Mouse (Mus musculus): Measurements from ENCODE around the gene Zfp575. TPM values are rescaled to one million over a fixed set of nuclear protein-coding genes. Genes with fewer than 3 reads are reported as not detected.
A peak's percentile ranks its signal among the peaks of the same experiment; 100 is the strongest.
"Not testable (repeated sequence)": the region's sequence is repeated elsewhere in the genome, so short reads cannot be mapped to it uniquely, and the experiment has no call there.

Zfp575 gene
- total and polyA plus RNA-seq, 3 experiments = 0.05 TPM; not detected in 2

GRCm38 (mm10) chr7:24628685-24629610, 41.5 kb upstream of the Zfp575 start:
- H3K4me1 ChIP-seq (ENCODE audit: insufficient read depth, low read depth, low read length) = no peaks in the 10 kb centered on the region
- DNase-seq (ENCODE audit: low spot score) (peak; percentile 28), ATAC-seq (ENCODE audit: extremely low read depth, insufficient number of reproducible peaks, low FRiP score, poor library complexity, severe bottlenecking) (no peak)
- H3K4me3 ChIP-seq (ENCODE audit: low read depth, low read length) = no peak overlapping the region
- TF ChIP-seq GATA2 (IDR thresholded peaks at IDR 0.05; ENCODE audit: borderline replicate concordance, low read depth, low read length) (no peak), POLR2AphosphoS5 (IDR thresholded peaks at IDR 0.05; ENCODE audit: insufficient replicate concordance, low read depth, low read length) (no peak), GATA1 (IDR thresholded peaks at IDR 0.05; ENCODE audit: borderline replicate concordance, low read length) (no peak), TAL1 (conservative IDR thresholded peaks at IDR 0.05; ENCODE audit: low read depth, low read length) (no peak), CTCF (IDR thresholded peaks at IDR 0.05; ENCODE audit: low read depth, low read length) (no peak)
- H3K36me3 ChIP-seq (replicated peaks) = peaks cover 23% of the 10 kb centered on the region
- H3K27me3 ChIP-seq (ENCODE audit: insufficient read depth, low read length) = no peaks in the 10 kb centered on the region
- H3K9me3 ChIP-seq (replicated peaks) = no peaks in the 10 kb centered on the region; the same call in 1 of the 2 replicates

DNA sequence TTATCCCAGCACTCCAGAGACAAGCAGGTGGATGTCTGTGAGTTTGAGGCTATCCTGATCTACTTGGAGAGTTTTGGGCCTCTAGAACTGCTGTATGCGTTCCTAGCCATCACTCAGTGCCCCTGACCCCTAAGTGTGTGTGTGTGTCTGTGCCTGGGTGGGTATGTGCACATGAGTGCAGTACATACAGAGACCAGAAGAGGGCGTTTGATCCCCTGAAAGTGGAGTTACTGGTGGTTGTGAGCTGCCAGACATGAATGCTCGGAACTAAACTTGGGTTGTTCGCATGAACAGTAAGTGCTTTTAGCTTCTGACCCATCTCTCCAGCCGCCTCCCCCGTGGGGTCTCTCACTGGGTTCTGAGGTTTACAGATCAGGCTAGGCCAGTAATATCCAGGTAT, 35.5 kb upstream of the Zfp575 start:
- no peak for ATAC-seq (ENCODE audit: extremely low read depth, insufficient number of reproducible peaks, low FRiP score, poor library complexity, severe bottlenecking)
- TF ChIP-seq POLR2AphosphoS5 (IDR thresholded peaks at IDR 0.05; ENCODE audit: insufficient replicate concordance, low read depth, low read length) (no peak), GATA2 (IDR thresholded peaks at IDR 0.05; ENCODE audit: borderline replicate concordance, low read depth, low read length) (no peak), GATA1 (IDR thresholded peaks at IDR 0.05; ENCODE audit: borderline replicate concordance, low read length) (no peak), TAL1 (conservative IDR thresholded peaks at IDR 0.05; ENCODE audit: low read depth, low read length) (no peak), CTCF (IDR thresholded peaks at IDR 0.05; ENCODE audit: low read depth, low read length) (no peak)
- H3K27me3 ChIP-seq (ENCODE audit: insufficient read depth, low read length) = no peaks in the 10 kb centered on the region; the same call in 1 of the 2 replicates

DNA sequence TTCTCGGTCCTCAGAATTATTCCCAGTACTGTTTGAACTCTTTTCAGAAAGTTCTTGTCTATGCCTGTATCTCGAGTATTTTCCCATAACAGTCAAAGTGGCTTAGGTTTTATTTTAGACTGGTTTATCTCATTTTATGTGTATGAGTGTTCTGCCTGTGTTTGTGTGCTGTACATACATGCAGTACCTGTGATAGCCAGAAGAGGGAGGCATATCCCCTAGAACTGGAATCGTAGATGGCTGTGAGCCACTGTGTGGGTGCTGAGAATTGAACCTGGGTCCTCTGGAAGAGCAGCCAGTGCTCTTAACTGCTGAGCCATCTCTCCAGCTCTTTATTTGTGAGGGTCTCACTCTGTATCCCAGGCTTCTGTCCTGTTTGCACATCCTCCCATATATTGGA, 33.8 kb upstream of the Zfp575 start:
- Histone ChIP-seq H3K4me1 (ENCODE audit: insufficient read depth, low read depth, low read length) (peaks cover 4% of the 10 kb centered on the region; the same call in 1 of the 2 replicates), H3K4me3 (ENCODE audit: low read depth, low read length) (no peak overlapping the region), H3K27me3 (ENCODE audit: insufficient read depth, low read length) (no peaks in the 10 kb centered on the region; the same call in 1 of the 2 replicates), H3K9me3 (replicated peaks) (no peaks in the 10 kb centered on the region; the same call in 1 of the 2 replicates), H3K36me3 (replicated peaks) (peaks cover 67% of the 10 kb centered on the region)
- TF ChIP-seq CTCF (IDR thresholded peaks at IDR 0.05; ENCODE audit: low read depth, low read length) (peak; percentile 21; the same call in 1 of the 2 replicates), GATA2 (IDR thresholded peaks at IDR 0.05; ENCODE audit: borderline replicate concordance, low read depth, low read length) (no peak)
- DNase-seq (ENCODE audit: low spot score) (no peak), ATAC-seq (ENCODE audit: extremely low read depth, insufficient number of reproducible peaks, low FRiP score, poor library complexity, severe bottlenecking) (no peak)

More for the DNA sequence above, 35.5 kb upstream of the Zfp575 start:
- no peaks in the 10 kb centered on the region; the same call in 1 of the 2 replicates for H3K9me3 ChIP-seq (replicated peaks)
- no peak overlapping the region for H3K4me3 ChIP-seq (ENCODE audit: low read depth, low read length)
- H3K4me1 ChIP-seq (ENCODE audit: insufficient read depth, low read depth, low read length) = peaks cover 4% of the 10 kb centered on the region; the same call in 1 of the 2 replicates
- peaks cover 60% of the 10 kb centered on the region for H3K36me3 ChIP-seq (replicated peaks)
- DNase-seq (ENCODE audit: low spot score) = no peak

DNA sequence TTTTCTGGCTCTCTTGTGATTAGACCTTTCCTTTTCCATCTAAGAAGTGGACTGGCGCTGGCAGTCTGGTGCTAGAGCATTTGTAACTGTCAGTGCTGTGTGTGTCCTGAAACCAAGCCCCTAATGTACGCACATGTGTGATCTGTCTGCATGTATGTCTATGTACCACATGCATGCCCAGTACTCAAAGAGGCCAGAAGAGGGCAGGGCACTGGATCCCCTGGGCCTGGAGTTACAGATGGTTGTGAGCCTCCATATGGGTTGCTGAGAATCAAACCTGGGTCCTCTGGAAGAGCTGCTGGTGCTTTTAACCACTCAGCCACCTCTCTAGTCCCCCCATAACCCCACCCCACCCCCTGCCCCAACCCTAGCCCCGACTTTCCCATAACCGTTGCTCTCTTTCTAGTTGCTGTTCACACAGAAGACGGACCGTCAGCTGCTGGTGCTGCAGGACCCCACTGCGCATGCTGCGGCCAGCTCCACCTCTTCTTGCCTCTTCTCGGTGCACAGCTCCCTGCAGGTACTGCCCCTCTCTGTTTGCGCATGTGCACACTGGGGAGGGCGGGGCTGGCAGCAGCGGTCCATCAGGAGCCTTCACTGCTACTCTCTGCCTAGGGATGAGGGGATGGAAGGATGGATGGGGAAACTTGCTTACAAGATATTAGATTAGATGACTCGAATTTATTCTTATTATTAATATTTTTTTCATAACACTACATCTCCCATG, 32.4 kb upstream of the Zfp575 start:
- Histone ChIP-seq H3K36me3 (replicated peaks) (peaks cover 62% of the 10 kb centered on the region), H3K4me3 (ENCODE audit: low read depth, low read length) (no peak overlapping the region), H3K9me3 (replicated peaks) (no peaks in the 10 kb centered on the region; the same call in 1 of the 2 replicates), H3K4me1 (ENCODE audit: insufficient read depth, low read depth, low read length) (peaks cover 4% of the 10 kb centered on the region; the same call in 1 of the 2 replicates), H3K27me3 (ENCODE audit: insufficient read depth, low read length) (peaks cover 1% of the 10 kb centered on the region; the same call in 1 of the 2 replicates)
- TF ChIP-seq GATA1 (IDR thresholded peaks at IDR 0.05; ENCODE audit: borderline replicate concordance, low read length) (no peak), TAL1 (conservative IDR thresholded peaks at IDR 0.05; ENCODE audit: low read depth, low read length) (no peak), CTCF (IDR thresholded peaks at IDR 0.05; ENCODE audit: low read depth, low read length) (no peak), GATA2 (IDR thresholded peaks at IDR 0.05; ENCODE audit: borderline replicate concordance, low read depth, low read length) (no peak), POLR2AphosphoS5 (IDR thresholded peaks at IDR 0.05; ENCODE audit: insufficient replicate concordance, low read depth, low read length) (no peak)
- ATAC-seq (ENCODE audit: extremely low read depth, insufficient number of reproducible peaks, low FRiP score, poor library complexity, severe bottlenecking) (no peak), DNase-seq (ENCODE audit: low spot score) (no peak)

DNA sequence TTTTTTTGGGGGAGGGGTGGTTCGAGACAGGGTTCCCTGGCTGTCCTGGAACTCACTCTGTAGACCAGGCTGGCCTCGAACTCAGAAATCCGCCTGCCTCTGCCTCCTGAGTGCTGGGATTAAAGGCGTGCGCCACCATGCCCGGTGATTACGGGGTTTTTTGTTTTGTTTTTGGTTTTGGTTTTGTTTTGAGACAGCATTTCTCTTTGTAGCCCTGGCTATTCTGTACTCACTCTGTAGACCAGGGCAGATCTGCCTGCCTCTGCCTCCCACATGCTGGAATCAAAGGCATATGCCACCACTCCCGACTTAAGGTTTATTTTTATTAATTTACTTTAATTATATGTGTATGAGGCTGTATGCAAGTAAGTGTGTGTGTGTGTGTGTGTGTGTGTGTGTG, 30.9 kb upstream of the Zfp575 start:
- not testable (repeated sequence) for ATAC-seq (ENCODE audit: extremely low read depth, insufficient number of reproducible peaks, low FRiP score, poor library complexity, severe bottlenecking); H3K4me1 ChIP-seq (ENCODE audit: insufficient read depth, low read depth, low read length); DNase-seq (ENCODE audit: low spot score); H3K4me3 ChIP-seq (ENCODE audit: low read depth, low read length); H3K27me3 ChIP-seq (ENCODE audit: insufficient read depth, low read length); H3K9me3 ChIP-seq (replicated peaks)
- H3K36me3 ChIP-seq (replicated peaks) = peaks cover 53% of the 10 kb centered on the region

- H3K4me3 ChIP-seq (ENCODE audit: low read depth, low read length) = no peak overlapping the region
- ATAC-seq (ENCODE audit: extremely low read depth, insufficient number of reproducible peaks, low FRiP score, poor library complexity, severe bottlenecking) = no peak
- no peak for DNase-seq (ENCODE audit: low spot score)
- TF ChIP-seq TAL1 (conservative IDR thresholded peaks at IDR 0.05; ENCODE audit: low read depth, low read length) (no peak), POLR2AphosphoS5 (IDR thresholded peaks at IDR 0.05; ENCODE audit: insufficient replicate concordance, low read depth, low read length) (no peak), GATA1 (IDR thresholded peaks at IDR 0.05; ENCODE audit: borderline replicate concordance, low read length) (no peak), GATA2 (IDR thresholded peaks at IDR 0.05; ENCODE audit: borderline replicate concordance, low read depth, low read length) (no peak), CTCF (IDR thresholded peaks at IDR 0.05; ENCODE audit: low read depth, low read length) (no peak)
- peaks cover 6% of the 10 kb centered on the region; the same call in 1 of the 2 replicates for H3K27me3 ChIP-seq (ENCODE audit: insufficient read depth, low read length)
- H3K9me3 ChIP-seq (replicated peaks) = no peaks in the 10 kb centered on the region; the same call in 1 of the 2 replicates
- peaks cover 4% of the 10 kb centered on the region; the same call in 1 of the 2 replicates for H3K4me1 ChIP-seq (ENCODE audit: insufficient read depth, low read depth, low read length)
- H3K36me3 ChIP-seq (replicated peaks) = peaks cover 49% of the 10 kb centered on the region
Observed at GRCm38 (mm10) chr7:24617763-24618162, 30.3 kb upstream of the Zfp575 start.
